Mouse (Mus musculus) thymus, adult 18-20 months (tissue): ENCODE data around the gene Arhgef10l.
"Not testable (repeated sequence)": the region's sequence is repeated elsewhere in the genome, so short reads cannot be mapped to it uniquely, and the experiment has no call there.

ENCODE experiments used
- DNase-seq, 2 experiments: peaks; one replicate each; pipeline ENCODE4 v3.0.0; 2022; ENCODE audit warnings: mixed read lengths in 2 of 2

The Arhgef10l gene

GRCm38 (mm10) chr4:140604541-140604940 lies 61.3 kb downstream of the Arhgef10l start:
- no peak for DNase-seq

- peak in 1 of 2 experiments; percentile 59 for DNase-seq
Observed at GRCm38 (mm10) chr4:140602022-140602421, 63.8 kb downstream of the Arhgef10l start.

- peak; percentile 55 to 77 for DNase-seq
Observed at GRCm38 (mm10) chr4:140601153-140601552, 64.7 kb downstream of the Arhgef10l start.

DNA sequence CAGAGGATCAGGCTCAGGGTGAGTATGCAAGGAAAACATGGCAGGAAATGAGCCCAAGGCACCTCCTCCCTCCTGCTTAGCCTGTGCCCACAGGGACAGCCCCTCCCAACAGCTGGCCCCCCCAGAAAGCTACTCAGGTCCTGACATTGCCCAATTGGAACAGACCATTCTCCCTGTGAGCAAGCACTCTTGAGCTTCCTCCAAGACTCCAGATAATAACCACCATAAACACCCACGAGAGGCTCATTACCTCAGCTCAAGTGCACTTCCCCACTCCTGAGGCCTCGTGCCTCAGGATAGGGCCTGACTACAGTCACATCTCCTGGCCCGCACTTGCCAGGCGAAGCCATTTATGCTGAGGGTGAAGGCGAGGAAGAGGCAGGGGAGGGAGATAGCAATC lies 67.0 kb downstream of the Arhgef10l start:
- no peak for DNase-seq

DNA sequence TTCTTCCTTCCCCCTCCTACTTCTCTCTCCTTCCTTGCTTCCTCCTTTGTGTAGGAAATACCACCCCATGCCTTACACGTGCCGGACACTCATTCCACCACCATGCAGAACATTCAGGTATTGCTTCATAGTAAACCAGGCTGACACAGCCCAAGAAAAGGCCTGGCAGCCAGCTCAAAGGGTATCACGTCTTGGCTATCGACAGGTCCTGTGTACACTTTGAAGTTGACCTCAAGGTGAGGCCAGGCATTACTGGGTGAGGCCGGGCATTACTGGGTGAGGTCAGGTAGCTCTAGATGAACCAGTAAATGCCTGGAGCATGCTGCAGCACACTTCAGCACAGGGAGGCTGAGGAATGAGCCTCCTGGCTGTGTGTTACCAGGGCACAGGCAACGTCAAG lies 67.9 kb downstream of the Arhgef10l start:
- no peak for DNase-seq

DNA sequence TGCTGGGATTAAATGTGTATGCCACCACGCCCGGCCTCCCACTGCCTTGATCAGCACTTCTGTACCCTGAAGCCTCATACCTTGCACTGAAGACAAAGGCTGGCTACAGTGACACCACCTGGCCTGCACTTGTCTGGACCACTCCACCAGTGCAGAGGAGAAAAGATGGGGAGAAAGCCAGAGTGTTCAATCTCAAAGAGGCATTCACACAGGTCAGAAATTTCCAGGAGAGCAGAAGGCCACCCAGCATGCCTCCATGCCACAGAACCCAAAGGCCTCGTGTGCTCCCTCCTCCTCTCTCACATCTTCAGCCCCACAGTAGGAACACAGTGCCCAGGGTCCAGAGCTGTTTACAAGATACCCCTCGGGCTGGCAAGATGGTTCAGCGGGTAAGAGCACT lies 68.4 kb downstream of the Arhgef10l start:
- DNase-seq, result no peak

DNA sequence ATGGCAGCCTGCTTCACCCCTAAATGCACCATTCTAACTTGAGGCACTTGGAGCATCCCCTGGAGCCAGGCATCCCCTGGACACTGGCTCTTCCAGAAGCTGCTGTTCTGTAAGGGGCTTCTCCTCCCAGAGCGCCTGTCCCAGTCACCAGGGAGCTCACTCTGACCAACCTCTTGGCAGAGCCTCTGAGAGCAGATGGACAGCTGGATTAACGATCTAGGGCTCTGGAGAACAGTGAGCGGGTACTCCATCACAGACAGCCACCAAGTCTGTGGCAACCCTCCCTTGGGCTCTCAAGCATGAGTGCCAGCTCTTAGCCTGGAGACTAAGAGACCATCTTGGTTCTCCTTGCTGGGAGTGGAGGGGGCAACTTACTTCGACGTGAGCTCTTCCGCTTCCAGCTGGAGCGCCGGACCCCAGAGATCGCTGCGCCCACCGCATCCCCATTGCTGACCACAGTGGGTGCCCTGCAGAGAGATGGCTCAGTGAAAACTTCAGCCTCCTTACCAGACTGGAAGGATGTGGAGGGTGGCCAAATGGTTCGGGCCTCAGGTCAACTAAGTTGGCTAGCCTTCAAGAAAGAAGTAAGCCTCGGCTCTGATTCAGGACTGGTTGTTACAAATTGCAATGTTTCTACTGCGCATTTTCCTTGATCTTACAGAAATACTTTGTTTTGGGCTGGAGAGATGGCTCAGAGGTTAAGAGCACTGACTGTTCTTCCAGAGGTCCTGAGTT lies 71.9 kb downstream of the Arhgef10l start:
- no peak for DNase-seq

DNA sequence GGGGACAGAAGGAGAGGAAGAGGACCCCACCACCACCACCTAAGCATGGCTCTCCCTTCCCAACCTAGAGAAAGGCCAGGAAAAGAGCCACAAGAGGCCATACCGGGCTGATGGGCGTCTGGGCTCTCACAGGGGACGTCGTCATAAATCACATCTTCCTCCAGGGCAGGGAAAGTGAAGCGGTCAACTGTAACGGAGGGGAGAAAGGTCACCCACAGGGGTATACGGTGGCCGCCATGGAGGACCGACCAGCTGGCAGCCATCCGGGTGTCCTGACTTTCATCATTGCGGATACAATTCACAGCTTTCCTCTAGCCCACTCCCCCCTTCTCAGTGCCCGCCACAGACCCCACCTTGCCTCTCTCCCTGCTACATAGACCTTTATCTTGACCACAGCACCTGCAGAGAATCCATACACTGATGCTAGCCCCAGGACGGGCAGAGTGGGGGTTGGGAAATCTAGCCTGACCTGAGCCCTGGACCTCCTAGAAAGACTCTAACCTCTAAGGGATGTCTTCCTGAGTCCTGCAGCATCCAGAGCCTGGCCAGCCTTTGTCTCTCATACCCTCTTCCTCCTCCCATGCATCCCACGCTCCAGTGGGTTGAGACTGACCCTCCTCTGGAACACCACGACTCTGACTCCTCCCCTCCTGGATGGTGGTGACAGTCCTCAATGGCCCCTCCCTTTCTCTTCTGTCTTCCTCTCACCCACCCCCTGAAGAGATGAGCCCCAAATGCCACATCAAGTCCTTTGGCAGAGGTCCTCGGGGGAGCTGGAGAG lies 72.6 kb downstream of the Arhgef10l start:
- DNase-seq, result no peak

DNA sequence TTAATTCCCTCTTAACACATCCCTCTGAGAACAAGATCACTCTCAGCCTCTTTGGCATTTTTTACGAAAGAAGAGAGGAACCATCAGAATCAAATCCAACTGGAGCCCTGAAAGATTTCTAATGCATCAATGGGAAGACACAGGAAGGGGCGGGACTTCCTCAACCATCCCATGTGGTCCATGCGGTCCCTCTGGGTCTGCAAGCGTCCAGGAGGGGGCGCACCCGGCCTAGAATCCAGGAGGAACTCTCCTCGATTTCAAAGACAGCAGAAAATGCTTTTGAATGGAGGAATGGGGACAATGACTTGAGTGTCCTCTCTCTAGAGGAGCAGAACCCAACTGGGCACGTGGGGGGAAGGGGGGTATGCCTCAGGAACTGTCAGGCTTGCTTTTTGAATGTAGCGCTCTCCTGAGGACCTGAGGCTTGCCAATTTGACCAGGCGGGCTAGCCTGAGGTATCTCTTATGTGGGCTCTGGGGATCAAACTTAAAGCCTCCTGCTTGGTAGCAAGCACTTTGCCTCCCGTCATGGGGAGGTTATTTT lies 73.5 kb downstream of the Arhgef10l start:
- peak; percentile 71 to 82 for DNase-seq

- peak in 1 of 2 experiments; percentile 58 for DNase-seq
Observed at GRCm38 (mm10) chr4:140586478-140586877, 79.3 kb downstream of the Arhgef10l start.

- no peak for DNase-seq
Observed at GRCm38 (mm10) chr4:140584240-140584639, 81.6 kb downstream of the Arhgef10l start.

- DNase-seq, result no peak
Observed at GRCm38 (mm10) chr4:140582390-140583088, 83.3 kb downstream of the Arhgef10l start.

DNA sequence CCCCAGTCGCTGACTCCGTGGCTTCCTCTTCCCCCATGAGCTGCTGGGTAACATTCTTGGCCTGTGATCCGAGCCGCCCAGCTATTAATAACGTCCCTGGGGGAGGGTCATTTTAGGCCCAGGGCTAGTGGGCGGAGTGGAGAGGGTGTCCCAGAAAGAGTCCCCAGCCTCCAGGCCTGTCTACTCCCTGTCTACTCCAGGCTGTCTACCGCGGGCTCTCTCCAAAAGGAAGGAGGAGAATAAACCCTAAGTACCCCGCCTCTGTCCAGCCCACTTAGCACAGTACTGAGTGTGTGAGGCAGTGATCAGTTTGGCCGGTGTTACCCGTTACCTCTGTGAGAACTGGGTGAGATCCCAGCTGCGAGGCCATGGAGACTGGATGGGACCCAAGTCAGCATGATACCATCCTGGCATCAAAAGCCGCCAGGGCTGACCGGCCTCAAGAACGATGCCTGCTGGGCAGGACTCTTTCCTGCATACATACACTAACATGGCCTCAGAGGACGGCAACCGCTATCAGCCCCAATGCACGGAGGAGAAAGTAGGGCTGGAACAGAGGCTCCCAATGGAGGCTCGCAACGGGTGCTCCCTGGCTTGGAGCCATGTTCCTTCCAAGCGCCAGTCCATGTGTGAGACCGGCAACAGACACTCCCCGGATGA lies 84.0 kb downstream of the Arhgef10l start:
- DNase-seq, result no peak

DNA sequence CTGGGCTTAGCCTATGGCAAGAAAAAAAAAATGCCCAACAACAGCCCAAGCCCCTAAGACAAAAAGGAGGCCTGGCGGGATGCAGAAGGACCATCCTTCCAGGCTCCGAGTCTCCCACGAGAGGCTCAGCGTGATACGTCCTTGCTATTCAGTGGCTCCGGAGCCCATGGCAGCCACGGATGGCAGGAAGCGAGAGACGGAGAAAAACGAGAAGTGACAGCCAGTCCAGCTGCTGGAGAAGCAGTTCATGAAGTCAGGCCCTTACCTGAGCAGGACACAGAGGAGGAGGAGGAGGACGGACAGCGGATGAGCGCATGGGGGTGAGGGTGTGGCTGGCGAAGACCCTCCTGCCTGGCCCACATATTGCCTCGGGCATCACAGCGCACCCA lies 84.5 kb downstream of the Arhgef10l start:
- no peak for DNase-seq

GRCm38 (mm10) chr4:140580866-140581265 lies 84.9 kb downstream of the Arhgef10l start:
- no peak for DNase-seq

GRCm38 (mm10) chr4:140579576-140579975 lies 86.2 kb downstream of the Arhgef10l start:
- DNase-seq, result no peak

DNA sequence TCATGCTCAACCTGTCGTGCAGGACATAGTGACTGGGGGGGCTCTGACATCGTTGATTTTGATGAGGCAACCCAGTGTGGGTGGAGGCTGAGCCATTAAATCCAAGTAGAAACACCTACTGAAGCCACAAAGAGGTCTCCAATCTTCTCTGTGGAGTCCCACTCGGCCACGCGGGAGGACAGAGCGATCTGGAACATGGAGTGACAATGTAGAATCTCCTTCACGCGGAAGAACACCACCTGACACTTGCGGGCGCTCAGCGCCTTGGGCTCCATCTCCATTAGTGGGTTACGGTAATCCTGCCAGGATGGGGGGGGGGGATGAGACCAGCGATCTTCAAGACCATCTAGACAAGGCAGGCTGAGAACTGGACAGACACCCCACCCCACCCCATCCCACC lies 86.7 kb downstream of the Arhgef10l start:
- no peak for DNase-seq

DNA sequence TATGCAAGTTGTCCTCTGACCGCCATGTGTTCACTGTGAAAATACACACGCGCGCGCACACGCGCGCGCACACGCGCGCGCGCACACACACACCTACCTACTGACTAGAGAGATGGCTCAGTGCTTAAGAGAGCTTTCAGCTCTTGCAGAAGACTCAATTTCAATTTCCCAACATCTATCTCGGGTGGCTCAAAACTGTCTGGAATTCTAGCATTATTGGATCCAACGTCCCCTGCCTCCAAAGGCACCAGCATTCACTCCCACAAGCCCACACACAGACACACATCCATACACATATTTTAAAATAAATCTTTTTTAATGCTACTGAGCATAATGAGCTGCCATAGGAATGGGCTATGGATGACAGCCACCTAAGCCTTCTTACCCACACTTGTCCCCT lies 89.2 kb downstream of the Arhgef10l start:
- DNase-seq, result no peak

DNA sequence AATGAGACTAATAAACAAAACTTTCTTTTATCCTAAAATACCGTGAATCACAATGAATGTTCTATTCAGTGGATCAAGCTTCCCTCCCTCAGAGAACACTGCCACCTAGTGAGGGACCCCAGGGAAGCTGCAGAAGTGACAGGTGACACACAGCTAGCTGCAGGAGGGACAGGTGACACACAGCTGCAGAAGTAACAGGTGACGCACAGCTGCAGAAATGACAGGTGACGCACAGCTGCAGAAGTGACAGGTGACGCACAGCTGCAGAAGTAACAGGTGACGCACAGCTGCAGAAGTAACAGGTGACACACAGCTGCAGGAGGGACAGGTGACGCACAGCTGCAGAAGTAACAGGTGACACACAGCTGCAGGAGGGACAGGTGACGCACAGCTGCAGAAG lies 90.9 kb downstream of the Arhgef10l start:
- DNase-seq, result not testable (repeated sequence)

- DNase-seq, result no peak
Observed at GRCm38 (mm10) chr4:140572376-140572775, 93.4 kb downstream of the Arhgef10l start.

GRCm38 (mm10) chr4:140569394-140569793 lies 96.4 kb downstream of the Arhgef10l start:
- DNase-seq, result no peak

DNA sequence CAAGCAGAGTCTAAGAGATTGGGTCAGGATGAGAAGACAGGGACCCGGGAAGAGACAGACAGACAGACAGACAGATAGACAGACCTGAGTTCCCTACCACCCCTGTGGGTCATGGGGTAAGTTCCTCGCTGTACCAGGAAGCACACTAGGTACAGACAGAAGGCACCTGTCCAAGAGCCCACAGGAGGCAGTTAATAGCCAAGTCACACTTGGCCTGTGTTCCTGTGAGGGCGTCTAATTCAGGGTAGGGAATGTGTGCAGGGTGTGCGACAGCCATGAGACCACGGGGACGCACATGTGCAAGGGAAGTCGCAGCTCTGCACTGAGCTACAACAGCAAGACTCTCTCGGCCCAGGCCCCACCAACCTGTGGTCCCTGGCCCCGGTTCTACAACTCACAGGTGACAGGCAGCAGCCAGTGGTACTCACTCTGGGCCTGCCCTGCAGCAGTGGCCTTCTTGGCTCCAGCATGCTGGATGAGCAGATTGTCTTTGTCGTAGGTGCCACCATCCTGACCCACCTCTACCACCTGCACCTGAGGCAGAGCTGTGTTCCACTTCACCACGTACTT lies 97.8 kb downstream of the Arhgef10l start:
- no peak for DNase-seq
